Mouse (Mus musculus): ENCODE results near the gene Ubac2. TPM values are rescaled to one million over a fixed set of nuclear protein-coding genes. Genes with fewer than 3 reads are reported as not detected.
"Not testable (repeated sequence)": the region's sequence is repeated elsewhere in the genome, so short reads cannot be mapped to it uniquely, and the experiment has no call there.

Gene Ubac2
- polyA plus RNA-seq, 1 experiment from 2014 or later = 66.3 TPM

GRCm38 (mm10) chr14:121866574-121866973 lies 11.8 kb upstream of the Ubac2 start:
- 82% methylated on average over 3 of the region's 3 CpGs for WGBS
- H3K4me1 ChIP-seq (replicated peaks; ENCODE audit: control insufficient read depth, insufficient read depth, low read length) = no peaks in the 10 kb centered on the region
- H3K4me2 ChIP-seq (replicated peaks; ENCODE audit: low read depth, low read length) = no peak overlapping the region
- no peak for DNase-seq (ENCODE audit: low spot score)
- no peak overlapping the region for H3K27ac ChIP-seq (ENCODE audit: low read depth, low read length)
- no peak overlapping the region for H3K9ac ChIP-seq (ENCODE audit: low read depth, low read length)
- no peaks in the 10 kb centered on the region for H3K9me3 ChIP-seq (ENCODE audit: control insufficient read depth, low read length)
- no peaks in the 10 kb centered on the region for H3K27me3 ChIP-seq (ENCODE audit: control insufficient read depth, insufficient read depth, low read length)
- H3K36me3 ChIP-seq (ENCODE audit: control insufficient read depth, insufficient read depth, low read length) = no peaks in the 10 kb centered on the region
- ATAC-seq (ENCODE audit: low FRiP score) = no peak
- no peak overlapping the region for H3K4me3 ChIP-seq (ENCODE audit: low read depth, low read length)

- ATAC-seq (ENCODE audit: low FRiP score) = no peak
- DNase-seq (ENCODE audit: low spot score) = no peak
- 81% methylated on average over 1 of the region's 1 CpGs for WGBS
Observed at GRCm38 (mm10) chr14:121869111-121869510, 9.3 kb upstream of the Ubac2 start.

GRCm38 (mm10) chr14:121872760-121873159 lies 5.7 kb upstream of the Ubac2 start:
- Histone ChIP-seq H3K27ac (ENCODE audit: low read depth, low read length) (no peak overlapping the region), H3K4me3 (ENCODE audit: low read depth, low read length) (no peak overlapping the region), H3K4me2 (replicated peaks; ENCODE audit: low read depth, low read length) (no peak overlapping the region), H3K27me3 (ENCODE audit: control insufficient read depth, insufficient read depth, low read length) (no peaks in the 10 kb centered on the region), H3K36me3 (ENCODE audit: control insufficient read depth, insufficient read depth, low read length) (no peaks in the 10 kb centered on the region), H3K4me1 (replicated peaks; ENCODE audit: control insufficient read depth, insufficient read depth, low read length) (no peaks in the 10 kb centered on the region), H3K9ac (ENCODE audit: low read depth, low read length) (no peak overlapping the region), H3K9me3 (ENCODE audit: control insufficient read depth, low read length) (no peaks in the 10 kb centered on the region)
- no peak for ATAC-seq (ENCODE audit: low FRiP score)
- no peak for DNase-seq (ENCODE audit: low spot score)
- WGBS = 89% methylated on average over 1 of the region's 1 CpGs

More at GRCm38 (mm10) chr14:121869111-121869510, 9.3 kb upstream of the Ubac2 start:
- no peaks in the 10 kb centered on the region for H3K4me1 ChIP-seq (replicated peaks; ENCODE audit: control insufficient read depth, insufficient read depth, low read length)
- H3K4me3 ChIP-seq (ENCODE audit: low read depth, low read length) = no peak overlapping the region
- no peaks in the 10 kb centered on the region for H3K27me3 ChIP-seq (ENCODE audit: control insufficient read depth, insufficient read depth, low read length)
- no peaks in the 10 kb centered on the region for H3K9me3 ChIP-seq (ENCODE audit: control insufficient read depth, low read length)
- no peaks in the 10 kb centered on the region for H3K36me3 ChIP-seq (ENCODE audit: control insufficient read depth, insufficient read depth, low read length)
- H3K4me2 ChIP-seq (replicated peaks; ENCODE audit: low read depth, low read length) = no peak overlapping the region
- H3K9ac ChIP-seq (ENCODE audit: low read depth, low read length) = no peak overlapping the region
- H3K27ac ChIP-seq (ENCODE audit: low read depth, low read length) = no peak overlapping the region

- whole genome bisulfite sequencing = 78% methylated on average over 2 of the region's 2 CpGs
- Histone ChIP-seq H3K27ac (ENCODE audit: low read depth, low read length) (no peak overlapping the region), H3K9ac (ENCODE audit: low read depth, low read length) (no peak overlapping the region), H3K4me3 (ENCODE audit: low read depth, low read length) (no peak overlapping the region), H3K36me3 (ENCODE audit: control insufficient read depth, insufficient read depth, low read length) (no peaks in the 10 kb centered on the region), H3K4me2 (replicated peaks; ENCODE audit: low read depth, low read length) (no peak overlapping the region), H3K4me1 (replicated peaks; ENCODE audit: control insufficient read depth, insufficient read depth, low read length) (no peaks in the 10 kb centered on the region), H3K9me3 (ENCODE audit: control insufficient read depth, low read length) (no peaks in the 10 kb centered on the region), H3K27me3 (ENCODE audit: control insufficient read depth, insufficient read depth, low read length) (no peaks in the 10 kb centered on the region)
- ATAC-seq (ENCODE audit: low FRiP score) (no peak), DNase-seq (ENCODE audit: low spot score) (no peak)
Observed at GRCm38 (mm10) chr14:121873172-121873571, 5.2 kb upstream of the Ubac2 start.

- H3K27me3 ChIP-seq (ENCODE audit: control insufficient read depth, insufficient read depth, low read length) = no peaks in the 10 kb centered on the region
- no peaks in the 10 kb centered on the region for H3K4me1 ChIP-seq (replicated peaks; ENCODE audit: control insufficient read depth, insufficient read depth, low read length)
- no peak overlapping the region for H3K4me2 ChIP-seq (replicated peaks; ENCODE audit: low read depth, low read length)
- no peak overlapping the region for H3K4me3 ChIP-seq (ENCODE audit: low read depth, low read length)
- ATAC-seq (ENCODE audit: low FRiP score) (no peak), DNase-seq (ENCODE audit: low spot score) (no peak)
- H3K9me3 ChIP-seq (ENCODE audit: control insufficient read depth, low read length) = no peaks in the 10 kb centered on the region
- 94% methylated on average over 4 of the region's 4 CpGs for WGBS
- no peaks in the 10 kb centered on the region for H3K36me3 ChIP-seq (ENCODE audit: control insufficient read depth, insufficient read depth, low read length)
- no peak overlapping the region for H3K27ac ChIP-seq (ENCODE audit: low read depth, low read length)
- no peak overlapping the region for H3K9ac ChIP-seq (ENCODE audit: low read depth, low read length)
Observed at GRCm38 (mm10) chr14:121873646-121874045, 4.8 kb upstream of the Ubac2 start.

- not testable (repeated sequence) for ATAC-seq (ENCODE audit: low FRiP score); H3K9ac ChIP-seq (ENCODE audit: low read depth, low read length); H3K36me3 ChIP-seq (ENCODE audit: control insufficient read depth, insufficient read depth, low read length); H3K4me3 ChIP-seq (ENCODE audit: low read depth, low read length); H3K27me3 ChIP-seq (ENCODE audit: control insufficient read depth, insufficient read depth, low read length); DNase-seq (ENCODE audit: low spot score); H3K4me2 ChIP-seq (replicated peaks; ENCODE audit: low read depth, low read length); H3K27ac ChIP-seq (ENCODE audit: low read depth, low read length); H3K4me1 ChIP-seq (replicated peaks; ENCODE audit: control insufficient read depth, insufficient read depth, low read length); H3K9me3 ChIP-seq (ENCODE audit: control insufficient read depth, low read length)
- 61% methylated on average over 2 of the region's 2 CpGs for WGBS
Observed at GRCm38 (mm10) chr14:121876190-121876589, 2.2 kb upstream of the Ubac2 start.

- Histone ChIP-seq H3K4me3 (ENCODE audit: low read depth, low read length) (no peak overlapping the region), H3K9ac (ENCODE audit: low read depth, low read length) (no peak overlapping the region), H3K27me3 (ENCODE audit: control insufficient read depth, insufficient read depth, low read length) (no peaks in the 10 kb centered on the region), H3K27ac (ENCODE audit: low read depth, low read length) (no peak overlapping the region), H3K9me3 (ENCODE audit: control insufficient read depth, low read length) (no peaks in the 10 kb centered on the region), H3K36me3 (ENCODE audit: control insufficient read depth, insufficient read depth, low read length) (no peaks in the 10 kb centered on the region), H3K4me1 (replicated peaks; ENCODE audit: control insufficient read depth, insufficient read depth, low read length) (no peaks in the 10 kb centered on the region), H3K4me2 (replicated peaks; ENCODE audit: low read depth, low read length) (no peak overlapping the region)
- 85% methylated on average over 2 of the region's 2 CpGs for WGBS
- no peak for ATAC-seq (ENCODE audit: low FRiP score)
- DNase-seq (ENCODE audit: low spot score) = no peak
Observed at GRCm38 (mm10) chr14:121876860-121877259, 1.6 kb upstream of the Ubac2 start.

- Histone ChIP-seq H3K27ac (ENCODE audit: low read depth, low read length) (peak overlapping the region; percentile 85; the same call in 1 of the 2 replicates), H3K9ac (ENCODE audit: low read depth, low read length) (peak overlapping the region; percentile 79), H3K27me3 (ENCODE audit: control insufficient read depth, insufficient read depth, low read length) (no peaks in the 10 kb centered on the region), H3K4me3 (ENCODE audit: low read depth, low read length) (peak overlapping the region; percentile 64), H3K9me3 (ENCODE audit: control insufficient read depth, low read length) (no peaks in the 10 kb centered on the region), H3K4me2 (replicated peaks; ENCODE audit: low read depth, low read length) (peak overlapping the region; percentile 86), H3K36me3 (ENCODE audit: control insufficient read depth, insufficient read depth, low read length) (no peaks in the 10 kb centered on the region), H3K4me1 (replicated peaks; ENCODE audit: control insufficient read depth, insufficient read depth, low read length) (no peaks in the 10 kb centered on the region)
- ATAC-seq (ENCODE audit: low FRiP score) = no peak
- 33% methylated on average over 8 of the region's 8 CpGs for WGBS
- peak; percentile 6 for DNase-seq (ENCODE audit: low spot score)
Observed at GRCm38 (mm10) chr14:121877640-121878039, 780 bp upstream of the Ubac2 start.

GRCm38 (mm10) chr14:121878859-121879206 lies 413 bp downstream of the Ubac2 start:
- Histone ChIP-seq H3K4me3 (ENCODE audit: low read depth, low read length) (peak overlapping the region; percentile 64), H3K27ac (ENCODE audit: low read depth, low read length) (0 out of 2 replicates have a peak overlapping the region, but pooled peaks have one; percentile 85), H3K9me3 (ENCODE audit: control insufficient read depth, low read length) (no peaks in the 10 kb centered on the region), H3K4me1 (replicated peaks; ENCODE audit: control insufficient read depth, insufficient read depth, low read length) (no peaks in the 10 kb centered on the region), H3K4me2 (replicated peaks; ENCODE audit: low read depth, low read length) (peak overlapping the region; percentile 86), H3K9ac (ENCODE audit: low read depth, low read length) (peak overlapping the region; percentile 79), H3K36me3 (ENCODE audit: control insufficient read depth, insufficient read depth, low read length) (no peaks in the 10 kb centered on the region), H3K27me3 (ENCODE audit: control insufficient read depth, insufficient read depth, low read length) (no peaks in the 10 kb centered on the region)
- ATAC-seq (ENCODE audit: low FRiP score) (no peak), DNase-seq (ENCODE audit: low spot score) (no peak)
- WGBS = 1% methylated on average over 27 of the region's 27 CpGs

Measured in hindbrain, embryonic 11.5 days (tissue).